Mouse (Mus musculus): Measurements from ENCODE around the gene Aig1. TPM values are rescaled to one million over a fixed set of nuclear protein-coding genes. Genes with fewer than 3 reads are reported as not detected.
A peak's percentile ranks its signal among the peaks of the same experiment; 100 is the strongest.

The Aig1 gene
- polyA plus RNA-seq, 1 experiment from 2014 or later = 97.1 TPM

DNA sequence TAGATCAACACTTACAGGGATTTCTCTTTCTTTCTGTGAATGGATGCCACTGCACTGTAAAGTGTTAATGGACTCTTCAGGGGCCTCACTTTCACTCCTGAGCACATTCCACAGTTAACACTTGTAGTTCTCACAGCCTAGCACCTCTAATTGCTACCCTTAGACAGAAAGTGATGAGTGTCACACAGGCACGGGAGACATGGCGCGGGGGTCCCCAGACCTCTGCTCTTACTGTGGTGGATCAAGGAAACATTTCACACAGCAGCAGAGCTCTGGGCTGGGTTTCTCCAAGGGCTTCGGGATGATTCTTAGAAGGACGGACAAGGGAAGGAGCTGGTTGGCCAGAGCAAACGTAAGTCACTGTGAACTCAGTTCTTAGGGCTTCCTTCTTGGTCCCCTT, 166.1 kb downstream of the Aig1 start:
- H3K9me3 ChIP-seq (ENCODE audit: control insufficient read depth, low read length) = no peaks in the 10 kb centered on the region
- no peaks in the 10 kb centered on the region for H3K27me3 ChIP-seq (replicated peaks; ENCODE audit: control insufficient read depth, insufficient read depth, low read length)
- no peaks in the 10 kb centered on the region for H3K36me3 ChIP-seq (ENCODE audit: control insufficient read depth, insufficient read depth, low read length)
- H3K4me3 ChIP-seq (ENCODE audit: low read length) = no peak overlapping the region
- ATAC-seq = no peak
- H3K27ac ChIP-seq (ENCODE audit: low read length) = no peak overlapping the region
- H3K4me2 ChIP-seq (ENCODE audit: low read depth, low read length) = no peak overlapping the region
- 52% methylated on average over 6 of the region's 6 CpGs for WGBS
- no peaks in the 10 kb centered on the region for H3K4me1 ChIP-seq (ENCODE audit: control insufficient read depth, insufficient read depth, low read length)
- H3K9ac ChIP-seq (ENCODE audit: low read depth, low read length) = no peak overlapping the region

GRCm38 (mm10) chr10:13702043-13702442, 166.7 kb downstream of the Aig1 start:
- Histone ChIP-seq H3K4me2 (ENCODE audit: low read depth, low read length) (no peak overlapping the region), H3K4me3 (ENCODE audit: low read length) (no peak overlapping the region), H3K36me3 (ENCODE audit: control insufficient read depth, insufficient read depth, low read length) (no peaks in the 10 kb centered on the region), H3K9me3 (ENCODE audit: control insufficient read depth, low read length) (no peaks in the 10 kb centered on the region), H3K9ac (ENCODE audit: low read depth, low read length) (no peak overlapping the region), H3K27me3 (replicated peaks; ENCODE audit: control insufficient read depth, insufficient read depth, low read length) (no peaks in the 10 kb centered on the region), H3K4me1 (ENCODE audit: control insufficient read depth, insufficient read depth, low read length) (no peaks in the 10 kb centered on the region), H3K27ac (ENCODE audit: low read length) (no peak overlapping the region)
- WGBS = 59% methylated on average over 8 of the region's 8 CpGs
- ATAC-seq = no peak

DNA sequence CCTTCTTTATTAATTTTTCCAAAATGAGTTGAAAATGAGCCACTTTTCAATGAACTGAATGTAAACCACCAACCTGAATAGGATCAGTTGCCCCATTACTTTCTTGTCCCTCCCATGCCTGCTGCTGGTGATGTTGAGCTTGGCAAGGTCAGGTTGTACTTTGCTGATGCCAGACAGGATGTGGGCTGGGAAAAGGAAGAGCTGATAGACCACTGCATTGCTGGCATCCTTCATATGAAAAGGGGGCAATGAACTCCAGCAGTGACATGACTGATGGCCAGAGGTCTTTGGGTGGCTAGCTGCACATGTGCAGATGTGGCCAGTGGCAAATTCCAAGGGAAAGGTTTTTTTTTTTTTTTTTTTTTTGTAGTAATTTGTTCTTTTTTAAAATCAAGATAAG, 172.5 kb downstream of the Aig1 start:
- Histone ChIP-seq H3K36me3 (ENCODE audit: control insufficient read depth, insufficient read depth, low read length) (no peaks in the 10 kb centered on the region), H3K4me3 (ENCODE audit: low read length) (no peak overlapping the region), H3K9ac (ENCODE audit: low read depth, low read length) (no peak overlapping the region), H3K27me3 (replicated peaks; ENCODE audit: control insufficient read depth, insufficient read depth, low read length) (no peaks in the 10 kb centered on the region), H3K27ac (ENCODE audit: low read length) (no peak overlapping the region), H3K9me3 (ENCODE audit: control insufficient read depth, low read length) (no peaks in the 10 kb centered on the region), H3K4me2 (ENCODE audit: low read depth, low read length) (no peak overlapping the region), H3K4me1 (ENCODE audit: control insufficient read depth, insufficient read depth, low read length) (no peaks in the 10 kb centered on the region)
- ATAC-seq = no peak

DNA sequence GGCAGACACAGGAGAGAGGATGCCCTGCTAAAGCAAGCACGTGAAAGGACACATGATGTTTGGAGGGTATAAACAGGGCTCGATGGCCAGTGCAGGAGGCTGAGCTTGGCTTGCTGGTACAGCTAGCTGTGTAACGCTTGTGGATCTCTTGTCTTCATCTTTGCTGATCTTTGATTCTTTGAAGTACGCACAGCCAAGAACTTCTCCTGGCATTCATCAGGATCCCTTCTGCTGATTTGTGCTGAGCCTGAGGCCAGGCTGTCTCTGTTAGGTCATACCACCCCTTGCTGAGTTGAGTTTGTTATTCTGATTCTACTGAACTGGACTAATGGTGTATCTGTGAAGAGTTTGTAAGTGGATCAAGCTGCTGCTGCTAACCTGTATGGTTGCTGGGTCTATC, 175.5 kb downstream of the Aig1 start:
- WGBS = 92% methylated on average over 4 of the region's 4 CpGs
- ATAC-seq = no peak
- H3K4me2 ChIP-seq (ENCODE audit: low read depth, low read length) = no peak overlapping the region
- no peaks in the 10 kb centered on the region for H3K36me3 ChIP-seq (ENCODE audit: control insufficient read depth, insufficient read depth, low read length)
- no peak overlapping the region for H3K4me3 ChIP-seq (ENCODE audit: low read length)
- no peak overlapping the region for H3K9ac ChIP-seq (ENCODE audit: low read depth, low read length)
- H3K27me3 ChIP-seq (replicated peaks; ENCODE audit: control insufficient read depth, insufficient read depth, low read length) = no peaks in the 10 kb centered on the region
- no peaks in the 10 kb centered on the region for H3K4me1 ChIP-seq (ENCODE audit: control insufficient read depth, insufficient read depth, low read length)
- H3K27ac ChIP-seq (ENCODE audit: low read length) = no peak overlapping the region
- H3K9me3 ChIP-seq (ENCODE audit: control insufficient read depth, low read length) = no peaks in the 10 kb centered on the region

GRCm38 (mm10) chr10:13690773-13691172, 178.0 kb downstream of the Aig1 start:
- Histone ChIP-seq H3K4me3 (ENCODE audit: low read length) (no peak overlapping the region), H3K36me3 (ENCODE audit: control insufficient read depth, insufficient read depth, low read length) (no peaks in the 10 kb centered on the region), H3K27me3 (replicated peaks; ENCODE audit: control insufficient read depth, insufficient read depth, low read length) (no peaks in the 10 kb centered on the region), H3K4me2 (ENCODE audit: low read depth, low read length) (no peak overlapping the region), H3K27ac (ENCODE audit: low read length) (no peak overlapping the region), H3K9me3 (ENCODE audit: control insufficient read depth, low read length) (no peaks in the 10 kb centered on the region), H3K9ac (ENCODE audit: low read depth, low read length) (no peak overlapping the region), H3K4me1 (ENCODE audit: control insufficient read depth, insufficient read depth, low read length) (no peaks in the 10 kb centered on the region)
- ATAC-seq = no peak
- WGBS = 91% methylated on average over 5 of the region's 5 CpGs

- Histone ChIP-seq H3K36me3 (ENCODE audit: control insufficient read depth, insufficient read depth, low read length) (no peaks in the 10 kb centered on the region), H3K9me3 (ENCODE audit: control insufficient read depth, low read length) (no peaks in the 10 kb centered on the region), H3K4me1 (ENCODE audit: control insufficient read depth, insufficient read depth, low read length) (no peaks in the 10 kb centered on the region), H3K9ac (ENCODE audit: low read depth, low read length) (no peak overlapping the region), H3K27ac (ENCODE audit: low read length) (no peak overlapping the region), H3K27me3 (replicated peaks; ENCODE audit: control insufficient read depth, insufficient read depth, low read length) (no peaks in the 10 kb centered on the region), H3K4me2 (ENCODE audit: low read depth, low read length) (no peak overlapping the region), H3K4me3 (ENCODE audit: low read length) (no peak overlapping the region)
- ATAC-seq = no peak
- 87% methylated on average over 10 of the region's 10 CpGs for WGBS
Observed at GRCm38 (mm10) chr10:13689841-13690590, 178.8 kb downstream of the Aig1 start.

- H3K9me3 ChIP-seq (ENCODE audit: control insufficient read depth, low read length) = no peaks in the 10 kb centered on the region
- no peak overlapping the region for H3K9ac ChIP-seq (ENCODE audit: low read depth, low read length)
- no peak overlapping the region for H3K4me3 ChIP-seq (ENCODE audit: low read length)
- WGBS = 51% methylated on average over 15 of the region's 15 CpGs
- H3K36me3 ChIP-seq (ENCODE audit: control insufficient read depth, insufficient read depth, low read length) = no peaks in the 10 kb centered on the region
- H3K27ac ChIP-seq (ENCODE audit: low read length) = no peak overlapping the region
- H3K4me2 ChIP-seq (ENCODE audit: low read depth, low read length) = no peak overlapping the region
- no peaks in the 10 kb centered on the region for H3K4me1 ChIP-seq (ENCODE audit: control insufficient read depth, insufficient read depth, low read length)
- ATAC-seq = 0 out of 2 replicates have a peak, but pooled peaks have one; percentile 16
- H3K27me3 ChIP-seq (replicated peaks; ENCODE audit: control insufficient read depth, insufficient read depth, low read length) = no peaks in the 10 kb centered on the region
Observed at GRCm38 (mm10) chr10:13688386-13689120, 180.2 kb downstream of the Aig1 start.

GRCm38 (mm10) chr10:13687182-13687810, 181.5 kb downstream of the Aig1 start:
- WGBS = 94% methylated on average over 8 of the region's 8 CpGs
- no peaks in the 10 kb centered on the region for H3K36me3 ChIP-seq (ENCODE audit: control insufficient read depth, insufficient read depth, low read length)
- no peak for ATAC-seq

GRCm38 (mm10) chr10:13686127-13686526, 182.7 kb downstream of the Aig1 start:
- Histone ChIP-seq H3K4me1 (ENCODE audit: control insufficient read depth, insufficient read depth, low read length) (no peaks in the 10 kb centered on the region), H3K4me3 (ENCODE audit: low read length) (no peak overlapping the region), H3K9ac (ENCODE audit: low read depth, low read length) (no peak overlapping the region), H3K27ac (ENCODE audit: low read length) (no peak overlapping the region), H3K9me3 (ENCODE audit: control insufficient read depth, low read length) (no peaks in the 10 kb centered on the region), H3K36me3 (ENCODE audit: control insufficient read depth, insufficient read depth, low read length) (no peaks in the 10 kb centered on the region), H3K4me2 (ENCODE audit: low read depth, low read length) (no peak overlapping the region), H3K27me3 (replicated peaks; ENCODE audit: control insufficient read depth, insufficient read depth, low read length) (no peaks in the 10 kb centered on the region)
- no peak for ATAC-seq
- WGBS = 76% methylated on average over 5 of the region's 5 CpGs

More at GRCm38 (mm10) chr10:13687182-13687810, 181.5 kb downstream of the Aig1 start:
- Histone ChIP-seq H3K27me3 (replicated peaks; ENCODE audit: control insufficient read depth, insufficient read depth, low read length) (no peaks in the 10 kb centered on the region), H3K9me3 (ENCODE audit: control insufficient read depth, low read length) (no peaks in the 10 kb centered on the region), H3K9ac (ENCODE audit: low read depth, low read length) (no peak overlapping the region), H3K27ac (ENCODE audit: low read length) (no peak overlapping the region), H3K4me3 (ENCODE audit: low read length) (no peak overlapping the region), H3K4me1 (ENCODE audit: control insufficient read depth, insufficient read depth, low read length) (no peaks in the 10 kb centered on the region), H3K4me2 (ENCODE audit: low read depth, low read length) (no peak overlapping the region)

Data from intestine, embryonic 16.5 days (tissue).